8 mouse cellular contexts compared by ENCODE assay signal in the genomic region with DNA sequence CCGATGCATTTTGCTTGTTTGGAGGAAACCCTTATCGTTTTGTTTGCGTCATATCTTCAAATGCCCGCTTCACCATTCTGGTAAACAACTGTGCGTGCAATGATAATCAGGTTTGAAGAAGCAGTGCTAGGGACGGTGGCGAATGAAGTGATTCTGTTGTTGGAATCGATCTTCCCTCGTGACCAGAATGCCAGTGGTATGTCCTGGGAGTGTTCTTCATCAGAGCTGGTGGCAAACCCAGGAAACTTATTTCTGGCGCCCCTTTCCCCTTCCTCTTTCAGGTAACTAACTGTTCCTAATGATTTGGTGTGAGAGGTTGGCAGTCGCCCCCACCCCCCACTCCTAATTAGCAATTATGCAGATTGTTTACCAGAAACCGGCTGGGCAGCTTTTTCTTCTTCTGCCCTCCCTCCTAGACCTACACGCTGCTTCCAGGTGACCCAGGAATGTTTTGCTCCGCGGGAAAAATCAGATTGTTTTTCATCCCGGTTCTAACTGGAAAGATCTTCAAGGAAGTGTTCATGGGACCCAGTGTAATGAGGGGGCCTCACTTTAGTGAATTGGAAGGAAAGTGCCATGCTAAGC.
A peak's percentile ranks its signal among the peaks of the same experiment; 100 is the strongest.
DNase-seq lines count a peak whose midpoint lies in the region; ATAC-seq and TF ChIP-seq lines count a peak whose summit lies in the region.

No protein-coding gene starts in this region.

- H3K4me1 ChIP-seq in hindbrain, embryonic 16.5 days (ENCODE audit: control insufficient read depth, insufficient read depth, low read depth, low read length): peaks cover 10% of the 10 kb centered on the region
- peaks cover 22% of the 10 kb centered on the region for H3K4me1 ChIP-seq in liver, postnatal 0 days (ENCODE audit: insufficient read depth)

- intact Hi-C loops in gastrocnemius, postnatal 36 days (cut with DNase I): no loop called here

- peak overlapping the region; percentile 42 for H3K4me3 ChIP-seq in hindbrain, embryonic 16.5 days (ENCODE audit: low read length)
- H3K4me3 ChIP-seq in liver, postnatal 0 days (ENCODE audit: low read depth, low read length): no peak overlapping the region

- peak overlapping the region; percentile 64 for H3K4me2 ChIP-seq in hindbrain, embryonic 16.5 days (ENCODE audit: low read length)
- peak overlapping the region; percentile 56 for H3K4me2 ChIP-seq in liver, postnatal 0 days (ENCODE audit: low read depth, low read length)

- peak overlapping the region; percentile 35; the same call in 1 of the 2 replicates for H3K9ac ChIP-seq in hindbrain, embryonic 16.5 days (ENCODE audit: low read depth, low read length)
- H3K9ac ChIP-seq in liver, postnatal 0 days (replicated peaks): no peak overlapping the region

- ATAC-seq in hindbrain, embryonic 16.5 days: 0 out of 2 replicates have a peak, but pooled peaks have one; percentile 22
- peak; percentile 32 for ATAC-seq in liver, postnatal 0 days

- WGBS in hindbrain, embryonic 16.5 days: 8% methylated on average over 16 of the region's 16 CpGs
- WGBS in liver, postnatal 0 days (ENCODE audit: insufficient replicate concordance): 34% methylated on average over 16 of the region's 16 CpGs

- no peaks in the 10 kb centered on the region for H3K9me3 ChIP-seq in hindbrain, embryonic 16.5 days (ENCODE audit: control insufficient read depth, low read length)
- no peaks in the 10 kb centered on the region for H3K9me3 ChIP-seq in liver, postnatal 0 days (ENCODE audit: low read length)

- no peak for TF ChIP-seq CTCF in liver, postnatal 0 days (IDR thresholded peaks at IDR 0.05; ENCODE audit: low read depth)

- H3K36me3 ChIP-seq in hindbrain, embryonic 16.5 days (ENCODE audit: control insufficient read depth, insufficient read depth, low read length): no peaks in the 10 kb centered on the region
- 0 out of 2 replicates have a peak, but pooled peaks cover 2% of the 10 kb centered on the region for H3K36me3 ChIP-seq in liver, postnatal 0 days (replicated peaks; ENCODE audit: insufficient read depth, low read length)

- H3K27ac ChIP-seq in hindbrain, embryonic 16.5 days (ENCODE audit: low read depth, low read length): no peak overlapping the region
- peak overlapping the region; percentile 67 for H3K27ac ChIP-seq in liver, postnatal 0 days (ENCODE audit: low read depth)

- peak; percentile 50 for DNase-seq in embryo, embryonic 10.5 days (ENCODE audit: low spot score)
- DNase-seq in embryo, embryonic 9.5 days (ENCODE audit: extremely low spot score): no peak
- peak; percentile 78 for DNase-seq in ZHBTc4 (ENCODE audit: low read depth, low spot score)
- DNase-seq in liver, postnatal 0 days: no peak
- no peak for DNase-seq in gastrocnemius, postnatal 36 days
- DNase-seq in cerebellum, adult 9-10 months: no peak
- no peak for DNase-seq in yolk sac, embryonic 10.5 days (ENCODE audit: low spot score)

- peaks cover 11% of the 10 kb centered on the region for H3K27me3 ChIP-seq in hindbrain, embryonic 16.5 days (replicated peaks; ENCODE audit: control insufficient read depth, insufficient read depth, low read length)
- H3K27me3 ChIP-seq in liver, postnatal 0 days (ENCODE audit: insufficient read depth, low read length): no peaks in the 10 kb centered on the region

- TF ChIP-seq EP300 in liver, postnatal 0 days (IDR thresholded peaks at IDR 0.05; ENCODE audit: low read depth): no peak

Comparison
In these comparisons a context has a peak if more than half of its experiments do, and no peak if none do; other contexts are left out.
1. DNase-seq: peak in embryo, embryonic 10.5 days (single experiment) and ZHBTc4 (single experiment); none in embryo, embryonic 9.5 days (single experiment), liver, postnatal 0 days (single experiment), gastrocnemius, postnatal 36 days (0 of 2), cerebellum, adult 9-10 months (single experiment) and yolk sac, embryonic 10.5 days (single experiment).